Mouse (Mus musculus): ENCODE measurements around the gene Tom1.

GRCm38 (mm10) chr8:74990021-74990420 lies 43.5 kb upstream of the Tom1 start:
- TF ChIP-seq CTCF (conservative IDR thresholded peaks at IDR 0.05; ENCODE audit: low read length) (no peak), POU5F1 (IDR thresholded peaks at IDR 0.05; ENCODE audit: borderline replicate concordance, low read length) (no peak), NANOG (IDR thresholded peaks at IDR 0.05; ENCODE audit: borderline replicate concordance, low read length) (no peak)

Data from E14TG2a.4 (cell line).